Mouse (Mus musculus) hindbrain, embryonic 14.5 days (tissue): ENCODE data around the gene Ntm. TPM values are rescaled to one million over a fixed set of nuclear protein-coding genes. Genes with fewer than 3 reads are reported as not detected.

Experiments used
- ATAC-seq: fragments of 200-750 bp; cut with Nextera tagmentation; 2 replicates; pipeline ENCODE4 v1.8.0; 2017; ENCODE audit warnings: moderate number of reproducible peaks, mild to moderate bottlenecking, moderate TSS enrichment, moderate library complexity; ENCODE audit not compliant: low FRiP score
- DNase-seq: peaks from one replicate; pipeline ENCODE4 v3.0.0-alpha.2; 2015; ENCODE audit warnings: low spot score
- H3K27ac ChIP-seq: fragments of 300-500 bp; sonication (generic); 2 replicates; pipeline ENCODE4 v1.5.1; 2014; ENCODE audit warnings: mild to moderate bottlenecking, moderate library complexity
- H3K27me3 ChIP-seq: fragments of 300-500 bp; sonication (generic); 2 replicates; pipeline ENCODE4 v1.6.1; 2014; ENCODE audit warnings: mild to moderate bottlenecking, low read length, mixed read lengths; ENCODE audit not compliant: control insufficient read depth, insufficient read depth
- H3K36me3 ChIP-seq: fragments of 300-500 bp; sonication (generic); replicated peaks from 2 replicates; pipeline ENCODE4 v1.6.1; 2014; ENCODE audit not compliant: control insufficient read depth, insufficient read depth
- H3K4me1 ChIP-seq: fragments of 300-500 bp; sonication (generic); replicated peaks from 2 replicates; pipeline ENCODE4 v1.6.1; 2014; ENCODE audit warnings: antibody characterized with exemption, low read length, mixed read lengths; ENCODE audit not compliant: control insufficient read depth, insufficient read depth
- H3K4me2 ChIP-seq: fragments of 300-500 bp; sonication (generic); replicated peaks from 2 replicates; pipeline ENCODE4 v1.6.1; 2014; ENCODE audit warnings: mild to moderate bottlenecking, moderate library complexity
- H3K4me3 ChIP-seq: fragments of 300-500 bp; sonication (generic); replicated peaks from 2 replicates; pipeline ENCODE4 v1.5.1; 2014; ENCODE audit warnings: mild to moderate bottlenecking, low read length
- H3K9ac ChIP-seq: fragments of 300-500 bp; sonication (generic); 2 replicates; pipeline ENCODE4 v1.6.1; 2014
- H3K9me3 ChIP-seq: fragments of 300-500 bp; sonication (generic); 2 replicates; pipeline ENCODE4 v1.6.1; 2016; ENCODE audit warnings: low read length; ENCODE audit not compliant: control insufficient read depth
- WGBS: fragments of 180-500 bp; shearing (Covaris S2); extraction: QIAGEN DNeasy Blood & Tissue Kit; methylation state at CpG from one replicate; pipeline ENCODE4 v1.1.7; 2014; 5-methylcytosine and 5-hydroxymethylcytosine counted together
- polyA plus RNA-seq: library from polyadenylated mRNA; unstranded; fragments of >200 nt; fragmentation: Nextera tagmentation; extraction: Ambion mirVana; gene quantifications from 2 replicates; pipeline ENCODE4 v1.2.1, GENCODE M21; 2014

The Ntm gene
- polyA plus RNA-seq, 1 experiment from 2014 or later: 196 TPM

DNA sequence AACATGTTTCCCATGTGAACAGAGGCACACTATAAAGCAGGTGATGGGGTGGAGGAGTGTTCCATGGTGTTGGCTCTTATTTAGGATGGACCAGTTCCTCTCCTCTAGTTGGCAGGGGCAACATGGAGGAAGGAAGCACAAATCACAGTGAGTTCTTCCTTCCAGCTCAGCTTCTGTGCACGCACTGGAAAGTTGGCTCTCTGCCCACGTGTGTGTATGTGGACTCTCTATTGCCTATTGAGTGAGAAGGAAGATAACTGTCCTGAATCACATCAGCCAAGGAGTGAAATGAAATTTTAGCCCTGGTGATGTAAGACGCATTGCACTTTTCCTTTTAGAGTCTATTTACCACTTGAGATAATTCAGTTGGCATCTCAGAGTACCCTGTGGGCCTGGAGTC, 203.0 kb downstream of the Ntm start:
- Histone ChIP-seq H3K9ac (no peak overlapping the region), H3K27ac (no peak overlapping the region), H3K4me1 (no peaks in the 10 kb centered on the region; the same call in 1 of the 2 replicates), H3K4me2 (no peak overlapping the region), H3K36me3 (no peaks in the 10 kb centered on the region), H3K4me3 (no peak overlapping the region), H3K27me3 (no peaks in the 10 kb centered on the region), H3K9me3 (no peaks in the 10 kb centered on the region)
- DNase-seq (no peak), ATAC-seq (no peak)
- WGBS: 68% methylated on average over 3 of the region's 3 CpGs

DNA sequence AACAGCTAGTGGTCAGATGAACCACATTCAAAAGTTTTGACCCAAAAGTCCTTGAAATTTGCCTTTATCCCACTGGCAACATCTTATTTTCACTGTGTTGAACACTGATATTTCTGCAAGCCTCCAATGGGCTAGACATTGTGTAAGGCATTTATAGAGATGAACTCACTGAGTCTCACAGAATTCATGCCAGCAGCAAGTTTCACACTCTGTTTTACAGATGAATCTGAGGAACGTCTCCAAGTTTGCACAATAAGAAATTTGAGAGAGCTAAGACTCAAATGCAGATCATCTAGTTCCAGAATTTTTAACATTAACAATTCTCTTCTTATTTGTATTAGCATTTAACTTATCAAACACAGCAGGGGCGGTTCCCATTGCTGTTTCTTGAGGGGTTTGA, 203.9 kb downstream of the Ntm start:
- WGBS: 88% methylated on average over 2 of the region's 2 CpGs
- no peak for ATAC-seq
- Histone ChIP-seq H3K36me3 (no peaks in the 10 kb centered on the region), H3K4me1 (no peaks in the 10 kb centered on the region; the same call in 1 of the 2 replicates), H3K4me2 (no peak overlapping the region), H3K9me3 (no peaks in the 10 kb centered on the region), H3K4me3 (no peak overlapping the region), H3K27me3 (no peaks in the 10 kb centered on the region), H3K27ac (no peak overlapping the region), H3K9ac (no peak overlapping the region)
- no peak for DNase-seq

DNA sequence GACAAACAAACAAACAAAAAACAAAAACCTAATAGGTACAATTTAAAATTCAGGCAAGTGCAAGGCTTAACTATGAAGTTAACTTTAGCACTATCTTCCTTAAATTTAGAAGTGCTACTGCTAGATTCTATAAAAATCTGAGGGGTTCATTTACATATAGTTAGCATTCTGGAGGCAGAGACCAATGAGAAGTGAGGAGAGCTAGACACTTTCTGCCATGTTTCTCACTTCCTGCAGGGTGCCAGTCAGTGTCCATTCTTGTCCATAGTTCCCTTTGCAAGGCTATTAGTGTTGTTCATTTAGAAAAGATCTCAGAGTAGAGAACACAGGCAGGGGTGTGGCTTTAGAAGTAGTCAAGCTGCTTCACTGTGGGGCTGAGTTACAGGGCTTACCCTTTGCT, 208.6 kb downstream of the Ntm start:
- Histone ChIP-seq H3K9me3 (no peaks in the 10 kb centered on the region), H3K4me1 (peaks cover 17% of the 10 kb centered on the region), H3K27me3 (no peaks in the 10 kb centered on the region), H3K4me3 (no peak overlapping the region), H3K4me2 (no peak overlapping the region), H3K9ac (no peak overlapping the region), H3K27ac (no peak overlapping the region), H3K36me3 (no peaks in the 10 kb centered on the region)
- ATAC-seq: no peak
- DNase-seq: no peak

DNA sequence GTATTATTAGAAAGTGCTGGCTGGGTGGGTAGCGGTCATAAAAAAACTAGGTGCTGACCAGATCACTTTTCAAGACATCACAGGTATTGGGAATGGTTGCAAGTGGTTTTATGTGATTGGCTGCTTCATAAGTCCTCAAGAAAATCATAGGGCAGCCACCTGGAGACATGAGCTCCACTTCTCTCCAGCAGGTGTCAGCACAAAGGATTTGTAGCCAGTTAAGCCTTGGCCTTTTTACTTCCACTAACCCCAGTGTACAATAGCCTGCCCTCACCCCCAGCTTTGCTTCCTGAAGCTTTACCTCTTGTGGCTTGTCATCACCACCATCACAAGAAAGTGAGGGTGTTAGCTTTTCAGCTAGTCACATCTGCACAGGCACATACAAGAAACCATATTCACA, 211.5 kb downstream of the Ntm start:
- no peaks in the 10 kb centered on the region for H3K36me3 ChIP-seq
- H3K27ac ChIP-seq: no peak overlapping the region
- no peak for DNase-seq
- H3K9me3 ChIP-seq: no peaks in the 10 kb centered on the region
- H3K4me1 ChIP-seq: peaks cover 17% of the 10 kb centered on the region
- no peak overlapping the region for H3K4me3 ChIP-seq
- no peak overlapping the region for H3K9ac ChIP-seq
- ATAC-seq: no peak
- H3K4me2 ChIP-seq: no peak overlapping the region
- 63% methylated on average over 1 of the region's 1 CpGs for WGBS
- H3K27me3 ChIP-seq: no peaks in the 10 kb centered on the region

DNA sequence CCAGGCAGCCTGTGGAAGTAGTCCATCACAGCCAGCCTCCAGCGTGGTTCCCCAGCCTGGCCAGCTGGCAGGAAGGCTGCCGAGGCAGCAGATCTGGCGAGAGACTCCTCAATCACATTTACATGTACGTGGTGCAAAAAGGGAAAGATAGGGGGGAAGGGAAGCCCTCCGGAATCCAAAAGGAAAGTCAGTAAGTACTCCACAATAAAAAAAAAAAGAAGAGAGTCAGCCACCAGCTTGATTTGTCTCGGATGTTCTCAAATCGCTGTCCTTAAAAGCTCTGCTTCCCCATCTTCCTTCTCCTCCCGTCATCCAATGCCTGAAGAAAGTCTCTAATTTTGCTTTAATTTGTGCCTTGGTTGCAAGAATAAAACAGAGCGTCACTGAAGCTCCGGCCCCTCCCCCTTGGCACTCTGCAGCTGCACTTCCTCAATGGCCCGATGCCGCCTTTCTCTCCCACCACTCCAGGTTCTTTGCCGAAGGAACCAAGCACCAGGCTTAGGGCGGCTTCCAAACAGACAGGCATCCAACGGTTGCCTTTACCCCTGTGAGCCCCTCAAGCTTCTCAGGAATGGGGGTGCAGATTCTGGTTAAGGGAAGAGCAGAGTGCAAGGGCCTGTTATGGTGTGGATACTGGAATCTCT, 212.4 kb downstream of the Ntm start:
- no peak overlapping the region for H3K4me3 ChIP-seq
- 0 out of 2 replicates have a peak overlapping the region, but pooled peaks have one; percentile 10 for H3K9ac ChIP-seq
- H3K27ac ChIP-seq: peak overlapping the region; percentile 5
- H3K27me3 ChIP-seq: no peaks in the 10 kb centered on the region
- peak overlapping the region; percentile 47 for H3K4me2 ChIP-seq
- H3K4me1 ChIP-seq: peaks cover 17% of the 10 kb centered on the region
- H3K36me3 ChIP-seq: no peaks in the 10 kb centered on the region
- WGBS: 18% methylated on average over 15 of the region's 15 CpGs
- no peaks in the 10 kb centered on the region for H3K9me3 ChIP-seq
- DNase-seq (no peak), ATAC-seq (peak; percentile 62; the same call in 1 of the 2 replicates)

DNA sequence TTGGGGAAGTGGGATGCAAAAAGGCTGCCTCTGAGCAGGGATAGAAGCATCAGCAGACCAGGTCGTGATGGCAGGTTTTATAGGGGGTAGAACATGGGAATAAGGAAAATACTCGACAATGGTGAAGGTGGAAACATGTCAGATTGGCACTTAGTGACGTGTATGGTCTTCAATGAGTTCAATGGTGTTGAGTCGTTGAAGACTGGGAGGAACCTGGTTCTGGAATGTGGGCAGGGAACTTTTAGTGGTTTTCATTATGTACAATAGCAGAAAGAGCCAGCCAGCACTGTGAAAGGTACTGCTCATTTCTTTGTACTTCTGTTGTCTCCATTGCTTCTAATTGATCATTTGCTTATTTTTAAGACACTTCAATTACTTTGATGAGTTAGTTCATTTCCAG, 214.9 kb downstream of the Ntm start:
- H3K9ac ChIP-seq: no peak overlapping the region
- no peaks in the 10 kb centered on the region for H3K36me3 ChIP-seq
- DNase-seq (no peak), ATAC-seq (no peak)
- H3K4me3 ChIP-seq: no peak overlapping the region
- H3K4me1 ChIP-seq: peaks cover 17% of the 10 kb centered on the region
- H3K27me3 ChIP-seq: no peaks in the 10 kb centered on the region
- no peak overlapping the region for H3K4me2 ChIP-seq
- H3K9me3 ChIP-seq: no peaks in the 10 kb centered on the region
- WGBS: 76% methylated on average over 4 of the region's 4 CpGs
- no peak overlapping the region for H3K27ac ChIP-seq

DNA sequence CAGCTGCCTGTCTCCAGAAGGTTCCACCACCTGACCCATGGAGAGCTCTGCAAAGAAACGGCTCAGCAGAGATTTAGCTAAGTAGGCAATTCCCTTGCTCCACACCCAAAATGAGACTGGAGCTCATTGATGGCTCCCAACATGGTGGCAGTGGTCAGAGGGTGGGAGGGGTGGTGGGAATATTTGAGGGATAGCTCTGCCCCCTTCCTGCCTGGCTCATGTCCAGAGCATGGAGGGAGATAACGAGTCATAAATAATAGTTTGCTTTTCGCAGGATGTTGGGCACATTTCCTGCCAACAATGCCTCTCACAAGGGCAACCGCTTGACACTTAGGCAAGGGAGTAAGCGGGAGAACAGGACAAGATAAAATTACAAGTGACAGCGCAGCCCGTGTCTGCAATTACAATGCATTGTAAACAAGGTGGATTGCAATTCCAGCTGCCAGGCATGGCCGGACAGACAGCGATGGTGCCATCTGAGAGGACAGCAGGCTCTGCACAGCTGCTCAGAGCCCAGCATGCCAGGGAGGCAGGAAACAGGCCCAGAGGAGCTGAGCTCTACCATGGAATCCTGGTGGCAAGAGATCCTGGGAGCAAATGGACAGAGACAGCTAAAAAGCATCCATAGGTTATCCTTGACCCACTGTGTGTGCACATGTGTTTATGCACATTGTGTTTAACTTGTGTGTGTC, 224.0 kb downstream of the Ntm start:
- H3K4me1 ChIP-seq: no peaks in the 10 kb centered on the region
- H3K27ac ChIP-seq: no peak overlapping the region
- WGBS: 66% methylated on average over 9 of the region's 9 CpGs
- no peak overlapping the region for H3K9ac ChIP-seq
- no peaks in the 10 kb centered on the region for H3K27me3 ChIP-seq
- ATAC-seq: no peak
- no peak for DNase-seq
- H3K4me3 ChIP-seq: no peak overlapping the region
- H3K36me3 ChIP-seq: no peaks in the 10 kb centered on the region
- no peaks in the 10 kb centered on the region for H3K9me3 ChIP-seq
- no peak overlapping the region for H3K4me2 ChIP-seq

DNA sequence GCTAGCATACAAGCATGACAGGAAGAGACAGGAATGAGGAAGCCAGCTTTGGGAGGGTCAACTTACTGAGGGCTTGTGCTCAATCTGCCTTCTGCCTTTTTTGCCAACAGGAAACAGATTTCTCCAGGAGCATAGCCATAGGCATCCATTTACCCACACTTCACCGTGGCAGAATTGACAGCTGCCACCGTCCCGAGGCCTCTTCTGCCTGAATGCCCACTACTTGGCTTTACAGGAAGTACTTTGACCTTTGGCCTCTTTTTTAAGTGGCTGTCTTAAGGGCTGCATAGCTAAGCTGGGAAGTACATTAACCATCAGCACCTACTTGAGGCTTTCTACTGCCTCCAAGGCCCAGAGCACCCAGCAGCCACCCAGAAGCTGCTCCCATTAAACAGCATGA, 226.9 kb downstream of the Ntm start:
- H3K27me3 ChIP-seq: no peaks in the 10 kb centered on the region
- DNase-seq (no peak), ATAC-seq (no peak)
- 38% methylated on average over 3 of the region's 3 CpGs for WGBS
- no peaks in the 10 kb centered on the region for H3K9me3 ChIP-seq
- no peak overlapping the region for H3K4me2 ChIP-seq
- H3K4me1 ChIP-seq: no peaks in the 10 kb centered on the region
- H3K4me3 ChIP-seq: no peak overlapping the region
- no peaks in the 10 kb centered on the region for H3K36me3 ChIP-seq
- H3K27ac ChIP-seq: no peak overlapping the region
- no peak overlapping the region for H3K9ac ChIP-seq

DNA sequence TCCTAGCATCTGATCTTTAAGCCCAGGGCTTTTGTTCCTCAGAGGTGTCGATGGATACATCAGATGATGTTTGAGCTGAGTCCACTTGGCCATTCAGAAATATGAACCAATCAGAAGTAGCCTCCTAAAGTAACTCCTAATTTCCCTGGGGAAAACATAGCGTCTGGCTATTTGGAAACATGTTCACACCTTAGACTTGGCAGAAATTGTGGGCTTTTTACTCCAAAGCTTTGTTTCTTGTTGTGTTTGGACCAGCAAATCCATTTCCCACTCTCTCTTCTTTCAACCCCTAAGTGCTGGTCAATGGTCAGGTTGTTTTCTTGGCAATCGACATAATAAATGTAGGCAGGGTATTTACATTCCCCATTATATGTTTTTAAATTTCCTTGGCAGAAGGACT, 230.0 kb downstream of the Ntm start:
- Histone ChIP-seq H3K27ac (no peak overlapping the region), H3K9me3 (no peaks in the 10 kb centered on the region), H3K4me1 (peaks cover 11% of the 10 kb centered on the region), H3K27me3 (no peaks in the 10 kb centered on the region), H3K9ac (no peak overlapping the region), H3K4me3 (no peak overlapping the region), H3K36me3 (no peaks in the 10 kb centered on the region), H3K4me2 (no peak overlapping the region)
- no peak for DNase-seq
- no peak for ATAC-seq
- WGBS: 79% methylated on average over 3 of the region's 3 CpGs
